Mouse (Mus musculus) liver, postnatal 0 days (tissue): Measurements from ENCODE around the gene Itpk1.

Source experiments
- CTCF ChIP-seq: sonication (generic); IDR thresholded peaks from 2 replicates; pipeline ENCODE4 v1.5.1; 2016; ENCODE audit warnings: antibody characterized with exemption, low read depth
- EP300 ChIP-seq: IDR thresholded peaks from 2 replicates; pipeline ENCODE4 v1.6.1; 2016; ENCODE audit warnings: antibody characterized with exemption, low read depth, mild to moderate bottlenecking

DNA sequence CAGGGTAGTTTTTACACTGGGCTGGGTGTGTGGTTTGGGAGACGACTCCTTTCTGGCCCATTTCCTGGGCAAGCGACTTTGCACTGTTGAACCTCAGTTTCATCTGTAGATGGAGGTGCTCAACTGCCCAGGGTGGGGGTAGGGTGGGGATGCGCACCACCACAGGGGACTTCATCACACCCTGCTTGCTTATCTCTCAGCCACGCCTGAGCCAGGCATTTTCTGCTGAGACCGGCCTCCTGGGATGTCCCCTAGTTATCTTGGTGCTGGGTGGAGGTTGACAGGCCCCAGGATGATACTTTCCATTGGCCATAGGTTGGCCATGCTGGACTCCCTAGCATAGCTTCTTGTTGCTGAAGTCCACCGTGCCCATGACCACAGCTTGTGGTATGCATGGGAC is 139.6 kb downstream of the Itpk1 start:
- TF ChIP-seq CTCF, result no peak
- TF ChIP-seq EP300, result no peak
